Mouse (Mus musculus): ENCODE results near the gene Bbx. TPM values are rescaled to one million over a fixed set of nuclear protein-coding genes. Genes with fewer than 3 reads are reported as not detected.

Gene Bbx
- total and polyA plus RNA-seq, 3 experiments = 6.5 to 36.0 (median 9.2) TPM

- Histone ChIP-seq H3K27me3 (ENCODE audit: control insufficient read depth in 1 of 2, insufficient read depth in 2 of 2, low read length in 2 of 2) (no peaks in the 10 kb centered on the region), H3K9me3 (replicated peaks; ENCODE audit: insufficient read depth, low read length) (no peaks in the 10 kb centered on the region), H3K27ac (ENCODE audit: control insufficient read depth, low read depth, low read length) (no peak overlapping the region), H3K79me2 (ENCODE audit: control insufficient read depth, insufficient read depth, low read length, poor library complexity) (no peaks in the 10 kb centered on the region), H3K4me3 (ENCODE audit: control insufficient read depth in 1 of 2, insufficient read depth in 1 of 2, low read depth in 2 of 2, low read length in 2 of 2) (no peak overlapping the region), H3K36me3 (ENCODE audit: control insufficient read depth in 1 of 2, insufficient read depth in 2 of 2, low read length in 2 of 2) (no peaks in the 10 kb centered on the region; a peak in 1 of 4 replicates), H3K9ac (ENCODE audit: control insufficient read depth, low read depth, low read length, poor library complexity, severe bottlenecking) (no peak overlapping the region), H3K4me1 (ENCODE audit: control insufficient read depth in 1 of 2, insufficient read depth in 2 of 2, low read length in 2 of 2) (no peaks in the 10 kb centered on the region)
- no peak for DNase-seq (ENCODE audit: low read depth, low spot score)
- no peak for TF ChIP-seq RCOR1 (IDR thresholded peaks at IDR 0.05; ENCODE audit: low read depth, low read length)
Measured at GRCm38 (mm10) chr16:50250469-50250868, 181.7 kb downstream of the Bbx start.

GRCm38 (mm10) chr16:50249036-50249435, 183.2 kb downstream of the Bbx start:
- Histone ChIP-seq H3K9ac (ENCODE audit: control insufficient read depth, low read depth, low read length, poor library complexity, severe bottlenecking) (no peak overlapping the region), H3K9me3 (replicated peaks; ENCODE audit: insufficient read depth, low read length) (no peaks in the 10 kb centered on the region), H3K79me2 (ENCODE audit: control insufficient read depth, insufficient read depth, low read length, poor library complexity) (no peaks in the 10 kb centered on the region), H3K4me1 (ENCODE audit: control insufficient read depth in 1 of 2, insufficient read depth in 2 of 2, low read length in 2 of 2) (no peaks in the 10 kb centered on the region), H3K4me3 (ENCODE audit: control insufficient read depth in 1 of 2, insufficient read depth in 1 of 2, low read depth in 2 of 2, low read length in 2 of 2) (no peak overlapping the region), H3K27me3 (ENCODE audit: control insufficient read depth in 1 of 2, insufficient read depth in 2 of 2, low read length in 2 of 2) (no peaks in the 10 kb centered on the region), H3K36me3 (ENCODE audit: control insufficient read depth in 1 of 2, insufficient read depth in 2 of 2, low read length in 2 of 2) (peaks cover 0 to under 1% of the 10 kb centered on the region in 2 experiments; a peak in 1 of 4 replicates), H3K27ac (ENCODE audit: control insufficient read depth, low read depth, low read length) (no peak overlapping the region)
- DNase-seq (ENCODE audit: low read depth, low spot score) = no peak
- TF ChIP-seq TCF12 (IDR thresholded peaks at IDR 0.05; ENCODE audit: low read depth, low read length) (no peak), USF2 (IDR thresholded peaks at IDR 0.05; ENCODE audit: borderline replicate concordance in 1 of 2, insufficient read depth in 1 of 2, low read depth in 1 of 2, low read length in 2 of 2) (no peak), TAL1 (IDR thresholded peaks at IDR 0.05; ENCODE audit: low read length) (no peak), BHLHE40 (IDR thresholded peaks at IDR 0.05; ENCODE audit: borderline replicate concordance, low read depth, low read length) (no peak), ETS1 (IDR thresholded peaks at IDR 0.05; ENCODE audit: low read depth, low read length) (no peak), POLR2AphosphoS2 (IDR thresholded peaks at IDR 0.05; ENCODE audit: low read length) (no peak), NELFE (IDR thresholded peaks at IDR 0.05; ENCODE audit: low read depth, low read length) (no peak), POLR2AphosphoS5 (IDR thresholded peaks at IDR 0.05; ENCODE audit: borderline replicate concordance, low read depth, low read length) (no peak), ZKSCAN1 (IDR thresholded peaks at IDR 0.05; ENCODE audit: low read depth, low read length) (no peak), ZC3H11A (IDR thresholded peaks at IDR 0.05; ENCODE audit: low read depth, low read length) (no peak), GABPA (IDR thresholded peaks at IDR 0.05; ENCODE audit: low read depth, low read length) (no peak), MAX (IDR thresholded peaks at IDR 0.05; ENCODE audit: low read length) (no peak), JUND (IDR thresholded peaks at IDR 0.05; ENCODE audit: low read depth, low read length) (no peak), HCFC1 (IDR thresholded peaks at IDR 0.05; ENCODE audit: low read depth, low read length) (no peak), SMC3 (IDR thresholded peaks at IDR 0.05; ENCODE audit: low read depth, low read length) (no peak), RCOR1 (IDR thresholded peaks at IDR 0.05; ENCODE audit: low read depth, low read length) (no peak)

Data from MEL (cell line).